Mouse (Mus musculus) testis, adult 2 months (tissue): Measurements from ENCODE around the gene Hoxd8.

ENCODE experiments used
- CTCF ChIP-seq: fragments of 200-500 bp; IDR thresholded peaks from 2 replicates; pipeline ENCODE4 v1.5.1; 2012; ENCODE audit warnings: low read depth, mild to moderate bottlenecking, inconsistent platforms, low read length, moderate library complexity; ENCODE audit not compliant: control insufficient read depth, insufficient read depth, insufficient replicate concordance
- POLR2A ChIP-seq: fragments of 200-500 bp; IDR thresholded peaks from 2 replicates; pipeline ENCODE4 v1.6.1; 2012; ENCODE audit warnings: low read depth, mild to moderate bottlenecking, inconsistent platforms, low read length, moderate library complexity; ENCODE audit not compliant: control insufficient read depth

GRCm38 (mm10) chr2:74689574-74690337 is 14.7 kb upstream of the Hoxd8 start:
- TF ChIP-seq CTCF (no peak), POLR2A (no peak)
